Mouse (Mus musculus) c-Kit-negative CD71-positive TER-119-positive erythroid progenitor cells, embryonic 14.5 days (primary cell): ENCODE results near the gene Ctcfl.

Source experiments
- DNase-seq: peaks from one replicate; pipeline ENCODE4 v3.0.0-alpha.2; 2013; ENCODE audit warnings: low read depth, low spot score

Ctcfl gene

DNA sequence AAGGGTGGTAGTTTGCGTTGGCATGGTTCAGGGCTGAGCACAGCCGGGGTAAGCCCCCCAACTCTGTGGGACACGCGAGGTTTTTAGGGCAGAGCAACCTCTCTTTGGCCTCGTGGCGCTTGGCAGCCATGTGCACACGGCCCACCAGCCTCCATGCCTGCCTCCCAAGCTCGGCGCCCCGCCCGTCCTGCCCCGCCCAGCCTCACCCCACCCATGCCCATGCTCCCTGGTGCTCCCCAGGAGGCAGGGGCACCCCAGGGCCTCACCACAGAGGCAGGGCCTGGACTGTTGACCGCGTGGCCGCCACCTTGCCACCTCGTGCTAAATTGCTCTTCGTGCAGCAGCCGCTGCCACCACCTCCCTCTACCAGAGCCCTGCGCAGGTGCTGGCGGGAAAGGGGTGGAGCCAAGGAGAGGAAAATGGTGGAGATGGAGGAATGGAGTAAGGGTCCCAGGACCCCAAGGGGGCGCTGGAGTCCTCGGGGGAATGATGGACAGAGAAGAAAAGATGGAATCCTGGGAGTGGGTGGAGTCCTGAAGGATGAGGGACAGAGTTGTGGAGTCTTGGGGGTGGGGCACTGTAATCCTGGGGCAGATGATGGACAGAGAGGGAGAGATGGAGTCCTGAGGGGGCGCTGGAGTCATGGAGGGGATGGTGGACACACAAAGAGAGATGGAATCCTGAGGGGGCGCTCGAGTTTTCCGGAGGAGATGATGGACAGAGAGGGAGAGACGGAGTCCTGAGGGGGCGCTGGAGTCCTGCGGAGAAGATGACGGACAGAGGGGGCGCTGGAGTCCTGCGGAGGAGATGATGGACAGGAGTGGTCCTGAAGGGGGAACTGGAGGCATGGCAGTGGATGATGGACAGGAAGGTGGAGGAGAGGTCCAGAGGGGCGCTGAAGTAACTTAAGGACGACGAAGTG, at the start of gene Ctcfl:
Ctcfl (minus strand) TSS at position 503 of the 922 bp plus-strand sequence.
- no peak for DNase-seq

DNA sequence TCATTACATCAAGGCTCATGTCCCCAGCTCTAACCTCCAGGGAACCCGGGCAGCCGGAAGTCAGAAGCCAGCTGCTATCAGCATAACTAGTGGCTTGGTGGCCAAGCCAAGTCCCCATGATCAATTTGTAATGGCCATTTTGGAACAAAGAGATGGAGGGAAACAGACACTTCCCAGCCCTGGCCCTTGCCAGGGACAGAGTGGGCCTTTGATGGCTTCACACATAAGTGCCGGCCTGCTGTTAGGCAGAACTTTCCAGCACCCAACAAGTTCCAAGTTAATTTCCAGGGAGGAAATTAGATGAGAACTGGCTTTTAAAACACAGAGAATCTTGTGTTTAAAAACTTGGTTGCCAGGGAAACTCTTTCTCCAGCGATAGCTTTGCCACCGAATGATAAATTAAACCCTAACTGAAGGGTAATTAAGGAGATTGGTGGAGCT, 49.1 kb upstream of the Ctcfl start:
- no peak for DNase-seq

DNA sequence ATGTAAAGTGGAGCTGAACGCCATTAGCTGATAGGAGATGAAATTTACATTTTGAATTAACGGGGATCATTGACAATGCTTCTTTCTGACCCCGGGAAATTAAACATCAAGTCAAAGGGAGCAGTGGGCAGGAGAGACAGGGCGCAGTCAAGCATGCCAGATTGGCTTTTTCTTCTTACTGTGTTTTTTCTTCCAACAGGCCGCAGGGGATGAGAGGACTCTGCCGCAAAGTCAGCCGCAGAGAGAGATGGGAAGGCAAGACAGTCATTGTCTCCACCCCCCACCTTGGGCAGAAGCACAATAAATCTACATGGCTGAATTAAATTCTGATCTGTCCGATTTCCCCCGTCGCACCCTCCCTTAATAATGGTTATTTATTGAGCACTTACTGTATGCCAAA, 46.0 kb upstream of the Ctcfl start:
- no peak for DNase-seq

DNA sequence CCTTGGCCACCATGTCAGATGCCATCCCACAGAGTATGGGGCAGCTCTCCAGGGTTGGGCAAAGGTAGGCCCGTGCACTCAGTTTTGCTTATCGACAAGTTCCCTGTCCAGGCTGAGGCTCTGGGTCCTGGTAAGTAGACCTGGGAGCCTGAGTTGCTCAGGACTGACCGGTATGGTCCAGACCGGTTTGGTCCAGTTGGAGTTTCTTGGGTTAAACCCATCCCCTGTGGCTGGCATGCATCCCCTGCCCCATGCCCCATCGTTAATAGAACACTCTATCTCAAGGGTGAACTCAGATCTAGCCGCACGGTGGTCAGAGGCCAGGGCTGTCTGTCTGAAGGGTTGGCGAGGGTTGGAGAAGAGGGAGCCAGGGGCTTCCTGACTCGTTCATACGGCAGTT, 45.6 kb upstream of the Ctcfl start:
- no peak for DNase-seq

DNA sequence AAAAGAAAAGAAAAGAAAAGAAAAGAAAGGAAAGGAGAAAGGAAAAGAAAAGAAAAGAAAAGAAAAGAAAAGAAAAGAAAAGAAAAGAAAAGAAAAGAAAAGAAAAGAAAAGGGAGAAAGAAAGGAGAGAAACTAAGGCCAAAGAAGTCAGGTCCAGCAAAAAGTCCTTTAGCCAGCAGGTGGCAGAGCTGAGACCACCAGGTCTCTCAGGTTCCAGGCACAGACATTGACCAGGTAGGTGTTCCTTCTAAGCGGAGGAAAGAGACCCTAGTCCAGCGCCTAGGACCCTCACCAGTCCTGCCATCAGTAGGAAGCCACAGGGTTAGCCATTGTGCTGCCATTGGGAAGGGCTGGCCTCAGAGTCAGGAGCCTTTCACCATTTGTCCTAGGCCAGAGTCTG, 45.0 kb upstream of the Ctcfl start:
- DNase-seq, result no peak

DNA sequence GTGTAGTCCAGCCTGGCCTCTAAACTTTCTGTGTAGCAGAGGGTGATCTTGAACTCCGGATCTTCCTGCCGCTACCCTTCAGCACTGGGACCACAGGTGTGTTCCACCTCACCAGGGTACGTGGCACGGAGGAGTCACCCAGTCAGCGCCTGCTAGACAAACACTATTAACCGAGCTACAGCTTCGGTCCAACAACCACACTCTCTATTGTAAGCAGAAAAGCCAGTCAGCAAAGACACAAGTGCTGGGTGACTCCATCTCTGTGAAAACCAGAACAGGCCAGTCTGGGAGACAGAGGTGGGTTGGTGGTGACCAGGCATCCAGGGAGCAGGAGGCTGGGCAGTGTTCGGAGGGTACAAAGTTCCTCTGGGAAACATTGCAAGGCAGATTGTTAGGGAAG, 44.1 kb upstream of the Ctcfl start:
- DNase-seq, result no peak

DNA sequence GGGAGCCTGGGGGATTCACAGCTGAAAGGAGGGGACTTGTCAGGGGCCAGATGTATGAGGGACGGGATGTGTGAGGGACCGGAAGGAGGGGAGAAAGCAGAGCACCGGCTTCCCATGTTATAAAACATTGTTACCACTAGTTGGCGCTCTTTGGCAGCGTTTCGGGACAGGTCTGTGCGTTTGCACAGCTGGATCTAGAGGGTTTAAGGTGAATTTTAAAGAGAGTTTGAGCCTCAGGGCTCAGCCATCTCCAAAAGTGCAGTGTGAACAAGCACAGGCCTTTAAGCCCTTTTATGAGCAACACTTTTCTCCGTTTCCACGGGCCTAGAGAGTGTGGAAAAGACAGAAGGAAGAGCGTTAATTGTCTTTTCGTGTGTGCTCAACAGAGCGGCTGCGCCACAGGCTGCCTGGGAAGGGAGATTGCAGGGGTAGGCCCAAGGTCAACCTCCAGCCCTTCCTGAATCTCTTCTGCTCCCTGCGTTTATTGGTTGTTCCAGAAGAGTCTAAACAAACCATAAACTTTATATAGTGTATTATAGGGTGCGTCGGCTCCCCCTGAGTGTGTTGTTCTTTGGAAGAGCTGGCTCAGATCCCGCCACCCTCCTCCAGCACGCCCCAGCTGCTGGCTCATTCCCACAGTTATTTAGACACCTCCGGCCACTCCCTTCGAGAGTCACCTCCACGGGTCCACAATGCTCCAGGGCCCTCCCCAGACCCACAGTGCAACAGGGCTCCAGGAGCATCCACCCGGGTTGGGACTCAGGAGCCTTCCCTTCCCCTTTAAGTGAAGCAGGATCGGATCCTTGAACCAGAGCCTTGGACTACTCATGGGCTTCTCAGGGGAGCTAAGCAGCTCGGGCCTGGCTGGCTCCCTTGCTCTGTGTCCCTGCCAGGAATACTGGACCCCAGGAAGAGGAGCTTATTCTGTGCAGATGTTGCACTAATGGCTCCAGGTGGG, 40.3 kb upstream of the Ctcfl start:
- DNase-seq, result no peak

DNA sequence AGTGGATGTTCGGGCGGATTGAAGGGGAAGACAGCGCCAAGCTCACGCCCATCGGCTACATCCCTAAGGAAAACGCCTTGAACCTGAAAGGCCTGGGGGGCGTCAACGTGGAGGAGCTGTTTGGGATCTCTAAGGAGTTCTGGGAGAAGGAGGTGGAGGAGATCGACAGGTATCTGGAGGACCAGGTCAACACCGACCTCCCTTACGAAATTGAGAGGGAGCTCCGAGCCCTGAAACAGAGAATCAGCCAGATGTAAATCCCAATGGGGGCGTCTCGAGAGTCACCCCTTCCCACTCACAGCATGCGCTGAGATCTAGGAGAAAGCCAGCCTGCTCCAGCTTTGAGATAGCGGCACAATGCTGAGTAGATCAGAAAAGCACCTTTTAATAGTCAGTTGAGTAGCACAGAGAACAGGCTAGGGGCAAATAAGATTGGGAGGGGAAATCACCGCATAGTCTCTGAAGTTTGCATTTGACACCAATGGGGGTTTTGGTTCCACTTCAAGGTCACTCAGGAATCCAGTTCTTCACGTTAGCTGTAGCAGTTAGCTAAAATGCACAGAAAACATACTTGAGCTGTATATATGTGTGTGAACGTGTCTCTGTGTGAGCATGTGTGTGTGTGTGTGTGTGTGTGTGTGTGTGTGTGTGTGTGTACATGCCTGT, 39.2 kb upstream of the Ctcfl start:
- no peak for DNase-seq

DNA sequence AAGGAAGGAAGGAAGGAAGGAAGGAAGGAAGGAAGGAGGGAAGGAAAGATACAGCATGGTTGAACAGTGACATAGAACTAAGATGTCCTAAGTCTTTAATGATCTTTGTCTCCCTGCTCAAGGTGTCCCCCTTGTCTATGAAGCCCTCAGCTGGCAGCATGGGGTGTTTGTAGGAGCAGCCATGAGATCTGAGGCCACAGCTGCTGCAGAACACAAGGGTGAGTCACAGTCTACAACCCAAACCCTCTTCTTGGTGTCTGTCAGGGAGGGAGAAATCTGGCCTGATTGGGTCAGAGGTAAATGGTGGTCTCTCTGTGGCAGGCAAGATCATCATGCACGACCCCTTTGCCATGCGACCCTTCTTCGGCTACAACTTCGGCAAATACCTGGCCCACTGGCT, 38.5 kb upstream of the Ctcfl start:
- DNase-seq, result no peak

DNA sequence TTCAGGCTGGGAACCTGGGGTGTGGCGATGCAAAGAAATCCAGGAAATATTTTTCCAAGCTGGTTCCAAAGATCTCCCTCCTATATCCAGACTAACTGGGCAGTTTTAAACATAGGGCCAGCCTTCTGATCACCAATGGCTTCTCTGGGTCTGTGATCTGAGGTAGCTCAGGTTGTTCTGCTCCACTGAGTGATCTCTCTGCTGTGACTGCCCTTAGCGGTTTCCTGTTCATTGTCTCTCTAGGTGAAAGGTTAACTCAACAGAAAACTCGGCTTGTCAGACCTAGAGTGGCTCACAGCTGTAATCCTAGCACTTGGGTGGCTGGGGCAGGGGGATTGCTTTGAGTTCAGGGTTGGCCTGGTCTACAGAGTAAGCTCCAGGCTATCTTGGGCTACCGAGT, 38.1 kb upstream of the Ctcfl start:
- no peak for DNase-seq

DNA sequence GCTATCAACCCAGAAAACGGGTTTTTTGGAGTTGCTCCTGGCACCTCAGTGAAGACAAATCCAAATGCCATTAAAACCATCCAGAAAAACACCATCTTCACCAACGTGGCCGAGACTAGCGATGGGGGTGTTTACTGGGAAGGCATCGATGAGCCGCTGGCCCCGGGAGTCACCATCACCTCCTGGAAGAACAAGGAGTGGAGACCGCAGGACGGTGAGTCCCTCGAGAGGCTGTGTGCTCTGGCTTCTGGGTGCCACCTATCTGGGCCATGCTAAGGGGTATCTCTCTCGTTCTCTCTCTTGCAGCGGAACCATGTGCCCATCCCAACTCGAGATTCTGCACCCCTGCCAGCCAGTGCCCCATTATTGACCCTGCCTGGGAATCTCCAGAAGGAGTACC, 37.6 kb upstream of the Ctcfl start:
- DNase-seq, result no peak

DNA sequence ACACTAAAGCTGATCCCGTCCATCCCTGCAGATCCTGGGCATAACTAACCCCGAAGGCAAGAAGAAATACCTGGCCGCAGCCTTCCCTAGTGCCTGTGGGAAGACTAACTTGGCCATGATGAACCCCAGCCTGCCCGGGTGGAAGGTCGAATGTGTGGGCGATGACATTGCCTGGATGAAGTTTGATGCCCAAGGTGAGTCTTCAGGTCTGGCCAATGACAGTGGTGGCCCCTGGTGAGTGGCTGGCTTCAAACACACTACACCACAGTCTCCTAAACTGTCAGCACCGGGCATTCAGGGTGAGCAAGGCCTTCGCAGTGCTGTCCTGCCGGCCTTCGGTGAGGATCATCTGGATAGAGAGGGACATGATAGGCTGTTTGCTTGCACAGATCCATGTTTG, 36.6 kb upstream of the Ctcfl start:
- no peak for DNase-seq

DNA sequence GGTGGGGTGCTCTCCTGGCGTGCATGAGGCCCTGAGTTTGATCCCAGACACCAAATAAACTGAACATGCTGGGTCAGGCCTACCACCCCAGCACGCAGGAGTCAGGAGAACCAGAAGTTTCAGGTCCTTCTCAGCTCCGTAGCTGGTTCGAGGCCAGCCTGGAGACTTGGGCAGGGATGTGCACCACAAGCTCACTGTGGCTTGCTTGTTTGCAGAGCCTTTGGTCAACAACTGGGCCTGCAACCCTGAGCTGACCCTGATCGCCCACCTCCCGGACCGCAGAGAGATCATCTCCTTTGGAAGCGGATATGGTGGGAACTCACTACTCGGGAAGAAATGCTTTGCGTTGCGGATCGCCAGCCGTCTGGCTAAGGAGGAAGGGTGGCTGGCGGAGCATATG, 35.6 kb upstream of the Ctcfl start:
- DNase-seq, result no peak

DNA sequence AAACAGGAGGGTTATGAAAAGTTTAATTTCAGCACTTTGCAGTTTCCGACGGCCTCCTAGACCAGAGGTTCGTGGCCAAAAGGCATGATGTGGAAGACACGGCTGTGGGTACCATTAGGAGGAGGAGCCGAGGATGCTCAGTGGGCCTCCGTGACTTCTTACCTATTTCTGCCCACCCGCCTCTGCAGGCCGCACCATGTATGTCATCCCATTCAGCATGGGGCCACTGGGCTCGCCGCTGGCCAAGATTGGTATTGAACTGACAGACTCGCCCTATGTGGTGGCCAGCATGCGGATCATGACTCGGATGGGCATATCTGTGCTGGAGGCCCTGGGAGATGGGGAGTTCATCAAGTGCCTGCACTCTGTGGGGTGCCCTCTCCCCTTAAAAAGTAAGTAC, 35.2 kb upstream of the Ctcfl start:
- no peak for DNase-seq

DNA sequence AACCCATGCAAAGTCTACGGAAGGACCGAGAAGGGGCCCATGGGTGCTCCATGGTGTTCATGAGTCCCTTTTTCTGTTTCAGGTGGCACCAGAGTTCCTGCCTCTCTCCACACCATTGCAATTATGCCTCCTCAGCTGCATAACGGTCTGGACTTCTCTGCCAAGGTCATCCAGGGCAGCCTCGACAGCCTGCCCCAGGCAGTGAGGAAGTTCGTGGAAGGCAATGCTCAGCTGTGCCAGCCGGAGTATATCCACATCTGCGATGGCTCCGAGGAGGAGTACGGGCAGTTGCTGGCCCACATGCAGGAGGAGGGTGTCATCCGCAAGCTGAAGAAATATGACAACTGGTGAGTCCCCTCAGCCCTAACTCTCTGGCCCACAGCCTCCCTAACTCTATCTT, 33.9 kb upstream of the Ctcfl start:
- no peak for DNase-seq

DNA sequence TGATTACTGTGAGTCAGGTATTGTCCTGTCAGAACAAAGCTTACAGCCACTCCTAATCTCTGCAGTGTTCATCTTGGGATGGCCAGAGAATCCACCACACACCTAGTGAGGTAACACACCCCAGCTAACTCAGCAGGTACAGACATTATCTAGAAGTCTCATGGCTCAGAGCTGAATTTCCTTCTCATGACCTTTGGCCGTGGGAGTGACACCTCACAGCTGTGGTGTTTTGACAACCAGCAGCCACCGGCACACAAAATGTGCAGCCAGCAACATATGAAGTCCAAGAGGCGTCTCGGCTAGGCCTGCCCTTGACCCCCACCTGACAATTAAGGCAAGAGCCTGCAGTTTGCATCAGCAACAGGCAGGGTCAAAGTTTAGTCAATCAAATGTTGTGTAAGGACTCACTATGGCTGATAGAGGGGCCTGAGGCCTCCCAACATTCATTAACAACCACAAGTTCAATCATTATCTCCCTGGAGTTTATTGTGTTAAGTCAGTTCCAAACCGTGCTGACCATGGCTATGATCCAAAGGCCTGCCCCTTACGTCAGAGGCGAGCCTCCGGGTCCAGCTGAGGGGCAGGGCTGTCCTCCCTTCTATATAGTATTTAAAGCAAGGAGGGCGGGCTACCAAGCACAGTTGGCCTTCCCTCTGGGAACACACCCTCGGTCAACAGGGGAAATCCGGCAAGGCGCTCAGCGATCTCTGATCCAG, 33.3 kb upstream of the Ctcfl start, which contains the start of gene Pck1:
Pck1 (plus strand) TSS at position 613 of the 716 bp plus-strand sequence.
- no peak for DNase-seq

DNA sequence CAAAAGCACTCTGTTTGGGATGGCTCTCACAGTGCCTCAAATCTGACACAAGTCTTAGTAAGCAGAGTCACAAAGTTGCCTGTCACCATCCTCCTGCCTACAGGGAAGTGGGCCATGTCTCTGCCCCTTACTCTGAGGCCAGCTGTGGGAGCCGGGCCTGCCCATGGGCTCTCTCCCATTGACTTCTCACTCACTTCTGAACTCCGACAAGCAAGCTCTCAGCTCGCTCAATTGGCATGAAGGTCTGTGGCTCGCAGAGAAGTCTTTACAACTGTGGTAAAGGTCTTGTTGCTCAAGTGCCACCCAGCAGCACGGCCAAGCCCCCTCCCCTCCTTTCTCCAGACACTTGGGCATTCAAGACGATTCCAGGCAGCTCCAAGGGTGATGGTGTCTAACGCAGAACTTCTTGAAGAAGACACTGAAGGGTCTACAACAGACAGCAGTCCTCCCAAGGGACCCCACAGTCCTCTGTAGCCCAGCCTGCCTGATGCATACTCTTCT, 32.5 kb upstream of the Ctcfl start:
- no peak for DNase-seq

DNA sequence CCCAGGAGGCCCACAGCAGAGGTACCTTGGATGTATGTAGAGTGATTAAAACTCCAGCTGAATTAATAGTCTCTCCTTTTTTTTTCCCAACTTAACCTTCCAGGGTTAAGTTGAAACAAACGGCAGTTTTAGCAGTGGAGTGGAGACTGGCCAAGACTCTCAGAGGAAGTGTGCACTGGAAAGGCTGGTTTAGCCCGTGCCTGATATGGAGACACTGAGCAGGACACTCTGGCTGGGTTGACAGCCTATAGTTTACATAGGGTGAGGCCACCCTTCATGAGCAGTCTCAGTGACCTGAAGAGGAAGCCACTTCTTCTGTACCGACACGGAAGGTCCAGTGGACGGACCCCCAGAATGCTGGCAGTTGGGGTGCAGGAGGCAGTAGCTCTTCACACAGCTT, 32.0 kb upstream of the Ctcfl start:
- no peak for DNase-seq

DNA sequence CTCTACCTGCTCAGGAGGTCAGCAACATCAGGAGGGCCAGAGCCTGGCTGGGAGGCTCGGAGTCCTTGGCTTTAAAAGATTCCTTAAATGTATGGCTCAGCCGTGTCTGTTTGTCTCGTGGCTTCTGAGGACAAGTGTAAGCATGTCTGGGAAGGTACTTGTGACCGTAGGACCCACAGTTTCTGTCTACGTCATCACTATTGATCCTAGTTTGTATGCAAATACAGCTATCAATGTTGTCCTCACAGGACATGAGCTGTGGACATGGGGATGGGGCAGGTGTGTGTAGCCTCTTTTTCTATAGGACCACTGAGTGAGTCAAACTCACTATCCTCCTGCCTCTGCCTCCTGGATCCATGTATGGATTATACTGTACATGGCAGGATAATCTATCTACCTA, 28.7 kb upstream of the Ctcfl start:
- DNase-seq, result no peak

DNA sequence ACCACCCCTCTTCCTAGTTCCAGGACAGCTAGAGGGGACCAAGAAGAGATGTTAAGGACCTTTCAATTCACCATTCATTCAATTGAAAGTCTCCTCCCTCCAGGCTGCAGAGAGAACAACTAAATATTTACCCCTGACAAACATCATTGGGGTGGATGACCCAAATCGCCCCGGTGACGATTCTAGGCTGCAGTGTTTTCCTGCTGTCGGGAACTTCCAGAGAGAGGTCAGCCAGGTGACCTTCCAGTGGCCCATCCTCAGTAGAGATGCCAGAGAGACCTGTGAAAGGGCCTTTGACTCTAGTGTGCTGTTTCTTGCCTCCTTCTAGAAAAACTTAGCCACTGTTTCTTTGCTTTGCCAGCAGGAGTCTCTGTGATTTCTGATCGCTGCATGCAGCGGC, 27.4 kb upstream of the Ctcfl start:
- DNase-seq, result no peak

DNA sequence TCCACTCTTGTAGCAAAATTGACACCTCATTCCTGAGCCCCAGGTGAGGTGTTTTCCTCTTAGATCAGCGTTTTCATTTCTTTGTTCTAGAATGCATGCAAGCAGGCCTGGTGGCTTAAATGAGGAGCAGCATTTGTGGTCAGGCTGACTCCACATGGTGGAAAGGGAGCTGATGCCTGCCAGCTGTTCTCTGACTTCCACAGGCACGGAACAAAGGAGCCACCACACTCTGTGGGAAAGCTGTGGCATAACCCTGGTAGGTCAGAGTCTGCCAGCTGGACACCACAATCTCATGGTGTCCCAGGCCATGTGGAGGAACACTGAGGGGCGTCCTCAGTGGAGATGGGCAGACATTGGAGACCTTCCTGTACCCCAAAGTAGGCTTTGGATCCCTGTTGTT, 26.5 kb upstream of the Ctcfl start:
- DNase-seq, result no peak
